Mouse (Mus musculus): Measurements from ENCODE around the gene Dynlt1b. TPM values are rescaled to one million over a fixed set of nuclear protein-coding genes. Genes with fewer than 3 reads are reported as not detected.

Gene Dynlt1b
- 120 TPM for polyA plus RNA-seq (2014; fragmentation: Illumina TruSeq; extraction: RNeasy Lipid Tissue Mini Kit (QIAGEN cat#74804); ENCODE audit: insufficient read depth, low read depth, low replicate concordance)

GRCm38 (mm10) chr17:6429945-6430344 is at the start of gene Dynlt1b:
Dynlt1b (plus strand) TSS chr17:6430112.

Other genes with a start within 250 kb of the Dynlt1b start
- gene Tmem181a, start 173.3 kb upstream of the Dynlt1b start, polyA plus RNA-seq (2014; fragmentation: Illumina TruSeq; extraction: RNeasy Lipid Tissue Mini Kit (QIAGEN cat#74804); ENCODE audit: insufficient read depth, low read depth, low replicate concordance), result 7.3 TPM
- 3.0 TPM for gene Dynlt1a, start 112.6 kb upstream of the Dynlt1b start, polyA plus RNA-seq (2014; fragmentation: Illumina TruSeq; extraction: RNeasy Lipid Tissue Mini Kit (QIAGEN cat#74804); ENCODE audit: insufficient read depth, low read depth, low replicate concordance)
- 3.4 TPM for gene Dynlt1c, start 171.6 kb downstream of the Dynlt1b start, polyA plus RNA-seq (2014; fragmentation: Illumina TruSeq; extraction: RNeasy Lipid Tissue Mini Kit (QIAGEN cat#74804); ENCODE audit: insufficient read depth, low read depth, low replicate concordance)
- gene Dynlt1f, start 225.8 kb downstream of the Dynlt1b start, polyA plus RNA-seq (2014; fragmentation: Illumina TruSeq; extraction: RNeasy Lipid Tissue Mini Kit (QIAGEN cat#74804); ENCODE audit: insufficient read depth, low read depth, low replicate concordance), result 103 TPM
- 1.6 TPM for gene Sytl3, start 229.0 kb downstream of the Dynlt1b start, polyA plus RNA-seq (2014; fragmentation: Illumina TruSeq; extraction: RNeasy Lipid Tissue Mini Kit (QIAGEN cat#74804); ENCODE audit: insufficient read depth, low read depth, low replicate concordance)